Mouse (Mus musculus): ENCODE data around the gene Mtch1. TPM values are rescaled to one million over a fixed set of nuclear protein-coding genes. Genes with fewer than 3 reads are reported as not detected.

Mtch1 gene
- polyA plus RNA-seq, 1 experiment = 741 TPM

DNA sequence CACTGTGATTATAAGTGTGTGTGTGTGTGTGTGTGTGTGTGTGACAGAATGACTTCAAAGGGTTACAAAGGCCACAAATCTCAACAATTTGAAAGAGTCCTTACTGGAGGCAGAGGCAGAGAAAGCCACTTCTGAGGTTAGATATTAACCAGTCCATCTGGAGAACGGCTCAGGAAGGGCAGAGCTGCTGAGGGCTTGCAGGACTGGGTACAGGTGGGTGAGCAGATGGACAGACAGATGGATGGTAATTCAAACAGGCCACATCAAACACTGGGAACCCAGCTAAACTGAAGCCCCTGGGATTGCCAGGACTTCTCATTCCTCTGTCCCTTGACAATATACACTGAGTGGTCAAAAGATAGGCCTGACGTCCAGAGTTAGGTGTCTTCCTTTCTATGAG is 1.3 kb upstream of the Mtch1 start:
- Histone ChIP-seq H3K4me3 (no peak overlapping the region), H3ac (ENCODE audit: control insufficient read depth, insufficient read length) (no peak overlapping the region), H3K4me2 (ENCODE audit: low read depth) (no peak overlapping the region), H3K79me2 (ENCODE audit: control insufficient read depth, insufficient read depth) (peaks cover 36% of the 10 kb centered on the region), H3K36me3 (ENCODE audit: control insufficient read depth, insufficient read depth) (peaks cover 1% of the 10 kb centered on the region), H3K27me3 (ENCODE audit: control insufficient read depth, insufficient read depth, insufficient read length) (no peaks in the 10 kb centered on the region)
- TF ChIP-seq E2F4 (IDR thresholded peaks at IDR 0.05; ENCODE audit: insufficient read depth) (no peak), POLR2AphosphoS2 (IDR thresholded peaks at IDR 0.05; ENCODE audit: insufficient read length, low read depth) (no peak), SRF (IDR thresholded peaks at IDR 0.05; ENCODE audit: control insufficient read depth, insufficient read length, low read depth) (no peak), MAX (IDR thresholded peaks at IDR 0.05; ENCODE audit: low read depth) (no peak), TCF12 (IDR thresholded peaks at IDR 0.05; ENCODE audit: insufficient read depth, poor library complexity, severe bottlenecking) (no peak), MYOG (IDR thresholded peaks at IDR 0.05; ENCODE audit: control insufficient read depth in 1 of 3, insufficient read depth in 1 of 3, insufficient read length in 2 of 3, low read depth in 2 of 3) (no peak), CEBPB (IDR thresholded peaks at IDR 0.05; ENCODE audit: insufficient read depth, poor library complexity, severe bottlenecking) (no peak), USF1 (IDR thresholded peaks at IDR 0.05; ENCODE audit: low read depth) (no peak), TCF3 (IDR thresholded peaks at IDR 0.05; ENCODE audit: insufficient read length, low read depth) (no peak), MYOD1 (IDR thresholded peaks at IDR 0.05; ENCODE audit: control insufficient read depth in 1 of 3, insufficient read length in 2 of 3, low read depth in 2 of 3) (no peak), POLR2A (IDR thresholded peaks at IDR 0.05; ENCODE audit: insufficient read length, low read depth) (no peak), REST (IDR thresholded peaks at IDR 0.05; ENCODE audit: insufficient read depth, insufficient read length) (no peak)

DNA sequence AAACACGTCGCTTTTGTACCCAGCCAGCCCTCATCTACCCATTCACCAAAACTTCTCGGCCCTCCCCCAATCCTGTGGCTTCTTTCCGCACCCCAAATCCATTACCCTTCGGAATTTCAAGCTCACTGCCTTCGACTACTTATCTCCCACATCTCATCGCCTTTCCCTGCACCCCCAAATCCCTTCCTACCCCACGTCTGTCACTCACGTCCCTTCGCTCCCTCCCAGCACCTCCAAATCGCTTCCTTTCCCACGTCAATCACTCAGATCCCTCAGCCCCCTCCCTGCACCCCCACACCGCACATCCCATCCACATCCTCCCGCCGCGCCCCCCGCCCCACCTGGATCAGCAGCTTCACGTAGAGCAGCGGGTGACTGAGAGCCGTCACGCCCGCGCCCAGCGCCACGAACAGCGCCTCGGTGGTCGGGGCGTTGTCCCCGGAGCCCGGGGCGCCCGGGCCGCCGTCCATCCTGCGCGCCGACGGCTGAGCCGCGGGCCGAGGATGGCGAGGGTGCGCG is 549 bp downstream of the Mtch1 start:
- H3K79me2 ChIP-seq (ENCODE audit: control insufficient read depth, insufficient read depth) = peaks cover 43% of the 10 kb centered on the region

DNA sequence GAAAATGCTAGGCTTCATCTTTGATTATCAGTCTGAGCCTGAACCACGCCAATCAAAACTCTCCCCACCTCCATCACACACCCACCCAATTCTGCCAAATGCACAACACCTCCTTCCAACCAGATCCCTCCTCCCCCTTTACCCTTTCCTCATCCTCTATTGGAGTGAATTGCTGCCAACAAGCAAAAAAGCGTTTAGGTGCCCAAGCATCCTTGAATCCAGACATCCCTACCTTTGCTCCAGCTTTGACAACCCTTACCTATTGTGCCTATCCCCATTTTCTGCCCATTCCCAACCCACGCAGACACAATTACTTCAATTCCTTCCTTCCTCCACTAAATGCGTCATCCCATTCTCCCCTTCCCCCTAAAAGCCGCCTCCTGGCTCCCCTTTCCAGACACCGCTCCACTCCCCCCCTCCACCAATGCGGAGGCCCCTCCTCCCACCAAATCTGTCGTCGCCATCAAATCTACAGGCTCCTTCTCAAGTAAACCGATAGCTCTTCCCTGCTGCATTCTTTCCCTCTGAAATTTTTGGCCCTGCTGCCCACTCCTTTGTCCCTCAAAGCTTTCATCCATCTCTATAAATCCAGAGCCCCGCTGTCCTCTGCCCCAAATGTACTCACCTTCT is 1.1 kb downstream of the Mtch1 start:
- no peak for TF ChIP-seq REST (IDR thresholded peaks at IDR 0.05; ENCODE audit: insufficient read depth, insufficient read length)
- TF ChIP-seq MAX (IDR thresholded peaks at IDR 0.05; ENCODE audit: low read depth) = no peak
- TF ChIP-seq POLR2A (IDR thresholded peaks at IDR 0.05; ENCODE audit: insufficient read length, low read depth) = no peak
- no peak for TF ChIP-seq SRF (IDR thresholded peaks at IDR 0.05; ENCODE audit: control insufficient read depth, insufficient read length, low read depth)
- no peak for TF ChIP-seq CEBPB (IDR thresholded peaks at IDR 0.05; ENCODE audit: insufficient read depth, poor library complexity, severe bottlenecking)
- no peak for TF ChIP-seq E2F4 (IDR thresholded peaks at IDR 0.05; ENCODE audit: insufficient read depth)
- TF ChIP-seq MYOD1 (IDR thresholded peaks at IDR 0.05; ENCODE audit: control insufficient read depth in 1 of 3, insufficient read length in 2 of 3, low read depth in 2 of 3) = no peak
- TF ChIP-seq TCF3 (IDR thresholded peaks at IDR 0.05; ENCODE audit: insufficient read length, low read depth) = no peak
- no peak for TF ChIP-seq MYOG (IDR thresholded peaks at IDR 0.05; ENCODE audit: control insufficient read depth in 1 of 3, insufficient read depth in 1 of 3, insufficient read length in 2 of 3, low read depth in 2 of 3)
- TF ChIP-seq USF1 (IDR thresholded peaks at IDR 0.05; ENCODE audit: low read depth) = no peak
- TF ChIP-seq TCF12 (IDR thresholded peaks at IDR 0.05; ENCODE audit: insufficient read depth, poor library complexity, severe bottlenecking) = no peak
- TF ChIP-seq POLR2AphosphoS2 (IDR thresholded peaks at IDR 0.05; ENCODE audit: insufficient read length, low read depth) = no peak
- no peaks in the 10 kb centered on the region for H3K27me3 ChIP-seq (ENCODE audit: control insufficient read depth, insufficient read depth, insufficient read length)
- H3K4me2 ChIP-seq (ENCODE audit: low read depth) = peak overlapping the region; percentile 91
- H3K4me3 ChIP-seq = peak overlapping the region; percentile 92
- H3ac ChIP-seq (ENCODE audit: control insufficient read depth, insufficient read length) = peak overlapping the region; percentile 86
- H3K79me2 ChIP-seq (ENCODE audit: control insufficient read depth, insufficient read depth) = peaks cover 43% of the 10 kb centered on the region
- peaks cover 5% of the 10 kb centered on the region for H3K36me3 ChIP-seq (ENCODE audit: control insufficient read depth, insufficient read depth)

More for the DNA sequence above, 549 bp downstream of the Mtch1 start:
- no peaks in the 10 kb centered on the region for H3K27me3 ChIP-seq (ENCODE audit: control insufficient read depth, insufficient read depth, insufficient read length)
- TF ChIP-seq CEBPB (IDR thresholded peaks at IDR 0.05; ENCODE audit: insufficient read depth, poor library complexity, severe bottlenecking) (no peak), MYOG (IDR thresholded peaks at IDR 0.05; ENCODE audit: control insufficient read depth in 1 of 3, insufficient read depth in 1 of 3, insufficient read length in 2 of 3, low read depth in 2 of 3) (no peak)
- peak overlapping the region; percentile 91 for H3K4me2 ChIP-seq (ENCODE audit: low read depth)
- peaks cover 5% of the 10 kb centered on the region for H3K36me3 ChIP-seq (ENCODE audit: control insufficient read depth, insufficient read depth)
- peak overlapping the region; percentile 86 for H3ac ChIP-seq (ENCODE audit: control insufficient read depth, insufficient read length)
- peak overlapping the region; percentile 92 for H3K4me3 ChIP-seq

DNA sequence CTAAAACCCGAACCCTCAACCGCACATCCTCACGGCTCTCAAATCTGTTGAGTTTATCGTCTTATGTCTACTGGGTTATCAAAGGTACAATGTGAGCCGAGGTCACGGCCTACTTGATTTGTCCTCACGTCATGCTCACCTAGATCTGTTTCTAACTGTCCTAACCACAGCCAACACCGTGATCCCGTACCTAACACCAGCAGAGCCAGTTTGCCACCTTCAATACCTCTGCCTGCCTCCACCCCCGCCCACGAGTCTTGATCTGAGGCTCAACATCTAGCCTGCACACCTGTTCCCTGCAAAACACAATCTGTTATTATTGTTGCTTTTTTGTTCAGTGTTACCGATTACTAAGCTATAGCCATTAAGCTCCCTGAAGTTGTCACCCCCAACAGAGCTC is 2.5 kb downstream of the Mtch1 start:
- no peaks in the 10 kb centered on the region for H3K27me3 ChIP-seq (ENCODE audit: control insufficient read depth, insufficient read depth, insufficient read length)
- H3K4me2 ChIP-seq (ENCODE audit: low read depth) = peak overlapping the region; percentile 91
- no peak overlapping the region for H3ac ChIP-seq (ENCODE audit: control insufficient read depth, insufficient read length)
- peaks cover 5% of the 10 kb centered on the region for H3K36me3 ChIP-seq (ENCODE audit: control insufficient read depth, insufficient read depth)
- H3K4me3 ChIP-seq = no peak overlapping the region
- peaks cover 43% of the 10 kb centered on the region for H3K79me2 ChIP-seq (ENCODE audit: control insufficient read depth, insufficient read depth)
- TF ChIP-seq MYOG (IDR thresholded peaks at IDR 0.05; ENCODE audit: control insufficient read depth in 1 of 3, insufficient read depth in 1 of 3, insufficient read length in 2 of 3, low read depth in 2 of 3) (no peak), SRF (IDR thresholded peaks at IDR 0.05; ENCODE audit: control insufficient read depth, insufficient read length, low read depth) (no peak), CEBPB (IDR thresholded peaks at IDR 0.05; ENCODE audit: insufficient read depth, poor library complexity, severe bottlenecking) (no peak)

DNA sequence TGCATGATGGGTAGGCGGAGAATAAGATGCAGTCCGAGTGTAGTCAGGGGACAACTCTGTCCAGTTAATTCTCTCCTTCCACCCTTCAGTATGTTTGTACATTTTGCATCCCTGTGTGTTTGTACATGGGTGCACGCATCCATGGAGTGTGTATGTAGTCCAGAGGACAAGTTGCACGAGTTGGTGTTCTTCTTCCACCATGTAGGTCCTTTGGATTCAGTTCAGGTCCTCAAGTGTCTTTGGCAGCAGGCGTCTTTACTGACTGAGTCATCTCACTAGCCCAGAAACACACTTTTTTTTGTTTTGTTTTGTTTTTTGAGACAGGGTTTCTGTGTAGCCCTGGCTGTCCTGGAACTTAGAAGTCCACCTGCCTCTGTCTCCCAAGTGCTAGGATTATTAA is 4.5 kb downstream of the Mtch1 start:
- Histone ChIP-seq H3ac (ENCODE audit: control insufficient read depth, insufficient read length) (no peak overlapping the region), H3K4me2 (ENCODE audit: low read depth) (peak overlapping the region; percentile 84), H3K27me3 (ENCODE audit: control insufficient read depth, insufficient read depth, insufficient read length) (no peaks in the 10 kb centered on the region), H3K79me2 (ENCODE audit: control insufficient read depth, insufficient read depth) (peaks cover 43% of the 10 kb centered on the region), H3K4me3 (no peak overlapping the region), H3K36me3 (ENCODE audit: control insufficient read depth, insufficient read depth) (peaks cover 15% of the 10 kb centered on the region)
- TF ChIP-seq POLR2A (IDR thresholded peaks at IDR 0.05; ENCODE audit: insufficient read length, low read depth) (peak; percentile 5), POLR2AphosphoS2 (IDR thresholded peaks at IDR 0.05; ENCODE audit: insufficient read length, low read depth) (no peak)

Data from myocyte (in vitro differentiated cells).